Mouse (Mus musculus) adrenal gland, adult 18-20 months (tissue): Measurements from ENCODE around the gene Glod5. TPM values are rescaled to one million over a fixed set of nuclear protein-coding genes. Genes with fewer than 3 reads are reported as not detected.
"Not testable (repeated sequence)": the region's sequence is repeated elsewhere in the genome, so short reads cannot be mapped to it uniquely, and the experiment has no call there.

Source experiments
- DNase-seq, 2 experiments: peaks; one replicate each; pipeline ENCODE4 v3.0.0; 2021 to 2022; ENCODE audit warnings: low spot score in 2 of 2
- long read RNA-seq, 2 experiments: library from polyadenylated mRNA; stranded (forward); transcript quantifications; one replicate each; pipeline ENCODE4 v2.0.0; 2021
- total RNA-seq, 2 experiments: library from RNA; stranded (reverse); gene quantifications; 1 replicate in 1 of 2; 2 replicates in 1 of 2; pipeline ENCODE4 v1.2.3; 2021

Glod5 gene
- not detected for total RNA-seq
- long read RNA-seq, experiment 1 = 0 reads
- long read RNA-seq, experiment 2 = 0 reads

GRCm38 (mm10) chrX:8018286-8018685, at the start of gene Glod5:
TSS of gene Glod5 (minus strand) at chrX:8018492.
- no peak for DNase-seq

DNA sequence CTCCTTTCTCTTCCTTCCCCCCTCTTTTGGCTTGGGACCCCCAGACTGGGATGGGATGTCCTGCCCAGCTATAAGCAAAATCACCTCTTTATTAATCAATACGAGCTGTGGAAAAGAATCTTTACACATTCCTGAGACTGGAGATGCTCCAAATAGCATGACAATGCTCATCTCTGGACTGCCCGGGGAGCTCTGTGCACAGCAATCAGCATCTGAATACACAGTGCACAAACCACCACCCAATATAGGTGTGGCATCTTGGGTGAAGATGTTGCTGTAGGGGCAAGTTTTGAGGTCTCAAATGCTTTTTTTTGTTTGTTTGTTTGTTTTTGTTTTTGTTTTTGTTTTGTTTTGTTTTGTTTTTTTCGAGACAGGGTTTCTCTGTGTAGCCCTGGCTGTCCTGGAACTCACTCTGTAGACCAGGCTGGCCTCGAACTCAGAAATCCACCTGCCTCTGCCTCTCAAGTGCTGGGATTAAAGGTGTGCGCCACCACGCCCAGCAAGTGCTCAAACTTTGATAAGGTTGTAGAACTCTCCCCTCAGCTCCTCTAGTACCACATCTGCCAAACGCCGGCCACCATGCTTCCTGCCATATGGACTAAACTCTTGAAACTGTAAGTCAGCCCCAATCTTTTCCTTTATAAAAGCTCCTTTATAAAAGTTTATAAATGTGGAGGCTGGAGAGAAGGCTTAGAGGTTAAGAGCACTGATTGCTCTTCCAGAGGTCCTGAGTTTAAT, 32.9 kb upstream of the Glod5 start:
- not testable (repeated sequence) for DNase-seq

DNA sequence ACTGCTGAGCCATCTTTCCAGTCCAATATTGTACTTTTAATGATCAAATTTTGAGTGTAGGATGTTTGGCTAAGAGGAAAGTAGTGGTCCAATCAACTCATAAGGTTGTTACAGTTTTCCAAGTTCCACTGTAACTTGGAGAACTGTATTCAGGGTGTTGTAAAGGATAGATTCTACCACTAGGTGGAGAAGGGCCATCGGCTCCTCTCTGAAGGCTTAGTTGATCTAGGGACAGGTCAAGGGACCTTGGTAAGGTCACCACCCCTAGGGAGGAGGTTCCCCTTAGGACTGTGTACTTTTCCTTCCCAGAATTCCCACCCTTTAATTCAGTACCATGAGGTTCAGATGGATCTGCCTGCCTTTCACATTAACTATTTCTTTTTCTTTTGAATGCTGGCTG, 14.7 kb upstream of the Glod5 start:
- DNase-seq = no peak

- DNase-seq = no peak
Measured at GRCm38 (mm10) chrX:8026811-8027210, 8.5 kb upstream of the Glod5 start.

DNA sequence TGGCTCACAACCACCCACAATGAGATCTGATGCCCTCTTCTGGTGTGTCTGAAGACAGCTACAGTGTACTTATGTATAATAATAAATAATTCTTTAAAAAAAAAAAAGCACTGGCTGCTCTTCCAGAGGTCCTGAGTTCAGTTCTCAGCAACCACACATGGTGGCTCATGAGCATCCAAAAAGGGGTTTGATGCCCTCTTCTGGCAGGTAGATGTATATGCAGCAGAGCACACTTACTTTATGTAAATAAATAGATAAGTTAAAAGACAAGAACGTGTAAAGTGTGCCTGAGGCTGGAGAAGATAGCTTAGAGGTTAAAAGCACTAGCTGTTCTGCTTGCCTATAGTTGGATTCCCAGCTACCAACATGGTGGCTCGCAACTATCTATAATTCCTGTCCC, 6.5 kb upstream of the Glod5 start:
- DNase-seq = no peak

DNA sequence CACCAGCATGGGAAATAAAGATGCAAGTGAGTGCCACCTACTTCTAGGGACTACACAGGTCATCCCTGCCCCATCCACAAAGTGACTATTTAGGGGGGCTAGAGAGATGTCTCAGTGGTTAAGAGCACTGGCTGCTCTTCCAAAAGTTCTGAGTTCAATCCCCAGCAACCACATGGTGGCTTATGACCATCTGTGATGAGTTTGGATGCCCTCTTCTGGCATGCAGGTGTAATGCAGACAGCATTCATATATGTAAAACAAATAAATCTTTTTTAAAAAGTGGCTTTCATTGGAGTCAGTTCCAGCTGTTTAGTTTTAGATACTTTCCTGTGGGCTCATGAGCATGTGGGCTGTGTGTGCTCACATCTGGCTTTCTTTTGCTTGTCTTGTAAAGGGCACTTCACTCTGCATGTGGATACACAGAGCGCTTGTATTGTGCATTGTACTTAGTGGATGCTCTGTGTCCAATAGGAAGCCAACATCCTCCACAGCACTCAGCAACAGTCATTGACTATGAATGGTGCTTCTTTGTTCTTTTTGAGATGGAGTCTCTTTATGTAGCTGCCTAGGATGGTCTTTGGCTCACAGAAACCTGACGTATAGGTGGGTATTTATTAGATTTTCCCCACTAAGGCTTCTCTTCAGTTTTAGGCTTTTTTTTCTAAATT, 2.0 kb upstream of the Glod5 start:
- DNase-seq = no peak

DNA sequence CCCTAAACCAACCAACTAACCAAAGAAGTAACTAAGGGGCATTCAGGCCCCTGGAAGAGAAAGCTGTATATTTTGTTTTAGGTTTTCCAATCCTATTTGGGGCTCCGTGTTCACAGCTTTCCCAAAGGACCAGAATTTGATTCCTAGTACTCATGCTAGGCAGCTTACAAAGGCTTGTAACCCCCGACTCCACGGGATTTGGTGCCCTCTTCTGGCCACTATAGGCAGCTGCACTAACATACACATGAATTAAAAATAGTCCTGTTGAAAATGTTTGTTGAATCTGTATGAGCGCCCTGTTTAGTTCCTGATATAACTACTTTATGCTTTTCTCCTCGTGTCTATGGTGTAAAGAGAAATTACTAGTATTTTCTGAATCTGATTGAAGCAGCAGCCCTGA, 1.1 kb downstream of the Glod5 start:
- DNase-seq = peak; percentile 14 to 34

- DNase-seq = not testable (repeated sequence)
Measured at GRCm38 (mm10) chrX:8015675-8016074, 2.6 kb downstream of the Glod5 start.

DNA sequence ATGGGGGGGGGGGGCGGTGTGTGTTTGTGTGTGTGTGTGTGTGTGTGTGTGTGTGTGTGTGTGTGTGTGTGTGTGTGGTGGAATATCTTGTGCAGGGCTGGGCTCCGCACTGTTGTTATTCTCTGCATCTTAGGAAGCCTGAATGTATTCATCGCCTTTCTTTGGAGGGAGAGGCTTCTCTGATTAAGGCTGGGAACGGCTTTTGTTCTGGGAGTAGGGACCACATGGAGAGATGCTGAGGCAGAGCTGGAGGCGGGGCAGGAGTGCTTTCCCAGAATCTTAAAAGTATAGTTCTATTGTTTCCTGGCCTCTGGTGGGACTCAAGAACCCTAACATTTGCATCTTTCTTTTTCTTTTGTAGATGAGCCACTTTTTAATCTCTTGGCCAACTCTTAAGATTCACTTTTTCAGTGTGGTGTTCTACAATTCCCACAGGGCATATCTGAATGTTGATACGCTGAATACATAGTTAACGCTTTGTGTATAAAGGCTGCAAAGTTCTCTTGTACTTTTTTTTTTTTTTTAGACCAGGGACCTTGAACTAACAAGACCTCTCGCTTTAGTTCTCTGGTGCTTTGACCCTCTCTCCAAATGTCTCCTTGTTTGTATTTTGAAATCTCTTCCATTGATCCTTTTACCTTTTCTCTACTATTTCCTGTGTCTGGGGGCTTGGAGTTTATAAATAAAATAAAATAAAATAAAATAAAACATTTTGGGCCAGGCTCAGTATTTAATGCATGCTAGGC, 4.5 kb downstream of the Glod5 start:
- DNase-seq = no peak

DNA sequence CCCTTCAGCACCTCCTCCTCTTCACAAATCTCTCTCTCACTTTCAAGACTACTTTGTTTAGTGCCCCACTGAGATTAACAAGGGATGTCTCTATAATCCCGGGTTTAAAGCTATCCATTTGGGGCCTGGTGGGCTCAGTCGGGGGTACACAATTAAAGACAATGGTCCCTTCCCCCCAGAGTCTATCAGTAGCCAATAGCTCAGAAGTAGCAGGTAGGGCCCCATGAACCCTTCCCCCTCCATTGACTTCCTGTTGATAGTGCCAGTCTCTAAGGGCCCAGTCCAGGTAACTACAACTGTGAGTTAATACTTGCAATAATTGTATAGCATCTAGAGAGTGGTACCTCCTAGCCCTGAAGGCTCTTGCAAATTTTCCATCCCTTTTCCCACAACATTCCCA, 5.1 kb downstream of the Glod5 start:
- no peak for DNase-seq

DNA sequence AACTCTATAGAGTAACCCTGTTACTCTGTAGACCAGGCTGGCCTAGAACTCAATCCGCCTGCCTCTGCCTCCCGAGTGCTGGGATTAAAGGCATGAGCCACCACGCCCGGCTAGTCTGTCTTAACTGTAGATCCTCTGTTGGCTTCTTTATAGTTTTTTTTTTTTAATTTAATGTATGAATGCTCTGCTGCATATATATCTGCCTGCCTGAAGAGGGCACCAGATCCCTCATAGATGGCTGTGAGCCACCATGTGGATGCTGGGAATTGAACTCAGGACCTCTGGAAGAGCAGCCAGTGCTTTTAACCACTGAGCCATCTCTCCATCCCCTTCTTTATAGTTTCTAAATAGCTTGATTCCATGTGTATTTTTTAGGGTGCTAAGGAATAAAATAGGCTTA, 8.9 kb downstream of the Glod5 start:
- not testable (repeated sequence) for DNase-seq

DNA sequence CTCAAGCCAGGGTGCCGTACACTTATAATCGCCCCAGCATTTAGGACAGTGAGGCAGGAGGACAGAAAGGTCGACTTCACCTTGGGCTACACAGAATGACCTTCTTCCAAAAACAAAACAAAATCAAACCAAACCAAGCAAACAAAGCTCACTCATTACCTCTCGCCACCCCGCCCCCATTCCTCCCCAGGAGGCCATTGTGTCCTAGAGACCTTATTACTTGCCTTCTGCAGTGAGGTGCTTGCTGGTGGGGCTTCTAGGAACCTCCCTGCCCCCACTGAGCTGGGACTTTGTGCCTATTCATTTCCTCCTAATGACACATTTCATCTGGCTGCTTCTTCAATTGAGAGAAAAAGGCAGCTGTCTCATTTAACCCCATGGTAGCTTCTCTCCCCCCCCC, 9.7 kb downstream of the Glod5 start:
- DNase-seq = no peak

DNA sequence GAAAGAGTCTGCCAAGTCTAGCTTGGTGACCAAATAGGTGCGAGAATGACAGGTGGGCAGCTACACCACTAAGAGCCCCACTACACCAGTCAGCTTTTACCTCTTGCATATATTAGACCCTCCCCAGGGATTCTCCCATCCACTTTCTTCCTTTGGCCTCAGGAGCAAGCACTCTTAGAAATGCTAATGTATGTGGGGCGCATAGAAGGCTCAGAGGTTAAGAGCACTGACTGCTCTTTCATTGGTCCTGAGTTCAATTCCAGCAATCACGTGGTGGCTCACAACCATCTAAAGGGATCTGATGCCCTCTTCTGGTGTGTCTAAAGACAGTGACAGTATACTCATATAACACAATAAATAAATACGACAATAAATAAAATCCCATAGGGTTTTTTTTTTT, 15.3 kb downstream of the Glod5 start:
- no peak for DNase-seq

DNA sequence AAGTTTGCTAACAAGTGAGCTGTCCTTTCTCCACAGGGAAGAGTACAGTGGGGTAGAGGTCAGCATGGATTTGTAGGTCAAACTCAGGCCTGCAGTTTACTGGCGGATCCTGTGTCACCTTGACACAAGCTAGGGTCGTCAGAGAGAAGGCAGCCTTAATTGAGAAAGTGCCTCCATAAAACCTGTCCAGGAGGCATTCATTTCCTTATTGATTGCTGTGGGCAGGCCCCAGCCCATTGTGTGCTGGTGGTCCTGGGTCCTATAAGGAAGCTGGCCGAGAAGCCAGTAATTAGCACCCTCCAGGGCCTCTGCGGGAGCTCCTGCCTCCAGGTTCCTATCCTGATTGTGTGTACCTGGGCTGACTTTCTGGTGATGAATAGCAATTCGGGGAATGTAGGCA, 16.3 kb downstream of the Glod5 start:
- no peak for DNase-seq

DNA sequence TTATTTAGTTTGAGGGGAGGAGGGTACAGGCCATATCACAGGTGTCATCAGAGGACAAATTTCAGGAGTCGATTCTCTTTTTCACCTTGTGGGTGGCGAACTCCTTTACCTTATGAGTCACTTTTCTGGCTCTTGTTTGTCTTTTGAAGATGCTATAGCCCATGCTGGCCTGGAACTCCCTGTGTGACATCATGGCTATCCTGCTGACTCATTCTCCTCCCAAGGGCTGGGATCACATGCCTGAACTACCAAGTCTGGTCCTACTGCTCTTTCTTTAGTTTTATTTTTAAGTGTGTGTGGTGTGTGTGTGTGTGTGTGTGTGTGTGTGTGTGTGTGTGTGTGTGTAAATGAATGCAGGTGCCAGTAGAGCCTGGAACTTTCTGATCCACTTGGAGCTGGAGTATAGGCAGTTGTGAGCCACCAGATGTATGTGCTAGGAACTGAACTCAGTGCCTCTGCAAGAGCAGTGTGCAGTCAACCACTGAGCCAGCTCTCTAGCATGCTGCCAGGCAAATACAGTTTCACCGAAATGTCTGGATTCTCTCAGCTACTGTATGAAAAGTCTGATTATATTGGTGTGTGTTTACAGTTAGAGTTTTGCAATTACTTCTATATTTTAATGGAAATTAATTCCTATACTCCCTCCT, 17.6 kb downstream of the Glod5 start:
- DNase-seq = no peak

GRCm38 (mm10) chrX:7993068-7993735, 25.1 kb downstream of the Glod5 start:
- no peak for DNase-seq

DNA sequence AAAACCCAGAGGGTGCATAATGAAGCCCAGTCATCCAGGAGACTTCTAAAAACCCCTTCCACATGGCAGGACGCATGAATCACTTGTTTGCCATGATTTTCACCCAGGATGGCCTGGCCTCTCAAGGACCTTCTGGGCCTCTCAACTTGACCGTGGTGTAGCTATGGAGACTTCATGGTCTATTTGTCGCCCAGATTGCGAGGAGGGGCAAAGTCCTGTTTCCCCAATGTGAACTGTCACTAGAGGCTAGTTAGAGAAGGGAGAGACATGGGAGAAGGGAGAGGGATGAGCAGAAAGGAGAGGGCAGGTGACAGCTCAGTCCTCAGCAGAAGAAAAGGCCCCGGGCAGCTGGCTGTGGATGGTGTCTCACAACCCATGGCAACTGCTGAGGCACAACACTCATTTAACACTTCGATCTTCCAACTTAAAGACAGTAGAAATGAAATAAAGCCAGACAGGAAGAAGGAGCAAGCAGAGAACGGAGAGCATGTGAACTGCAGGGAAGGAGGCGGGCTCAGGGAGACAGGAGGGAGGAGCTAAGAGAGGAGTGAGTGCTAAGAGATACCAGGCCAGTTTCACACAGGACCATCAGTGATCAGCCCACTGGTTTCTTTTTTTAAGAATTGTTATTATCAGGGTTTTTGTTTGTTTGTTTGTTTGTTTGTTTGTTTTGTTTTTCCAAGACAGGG, 25.8 kb downstream of the Glod5 start:
- no peak for DNase-seq

- no peak for DNase-seq
Measured at GRCm38 (mm10) chrX:7981368-7981767, 36.9 kb downstream of the Glod5 start.

GRCm38 (mm10) chrX:7977892-7978291, 40.4 kb downstream of the Glod5 start, which contains the start of gene Gata1:
TSS of gene Gata1 (minus strand) at chrX:7978071.
- DNase-seq = no peak

DNA sequence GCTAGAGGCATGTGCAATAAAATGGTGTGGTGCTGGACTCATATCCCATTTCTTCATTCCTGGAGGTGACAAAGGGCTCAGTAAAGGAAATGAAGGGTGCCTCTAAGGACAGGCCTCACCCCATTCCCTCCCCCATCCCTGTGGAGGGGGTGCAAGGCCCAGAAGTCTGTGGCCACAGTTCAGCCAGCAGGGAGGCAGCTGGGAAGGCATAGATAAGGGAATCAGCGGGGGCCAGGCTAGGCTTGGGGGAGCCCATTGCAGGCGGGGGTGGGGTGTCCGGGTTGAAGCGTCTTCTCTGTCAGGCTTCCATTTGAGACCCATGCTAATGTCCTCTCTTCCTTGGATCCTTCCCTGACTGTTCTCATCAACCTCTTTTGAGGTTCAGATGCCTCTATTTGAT, 47.0 kb downstream of the Glod5 start:
- DNase-seq = no peak
